Comparison of ENCODE assay signal across 9 mouse cellular contexts in genomic region chr4:116134990-116135389, GRCm38 (mm10). TPM values are rescaled to one million over a fixed set of nuclear protein-coding genes. Genes with fewer than 3 reads are reported as not detected.
DNase-seq lines count a peak whose midpoint lies in the region; ATAC-seq and TF ChIP-seq lines count a peak whose summit lies in the region.
"Had no signal": no experiment of that assay in that cellular context is flagged by ENCODE, and none has a peak within 500 bp of the region (broad histone marks: within the 10 kb centered on the region; RNA-seq: fewer than 3 reads in every experiment).

No protein-coding gene starts in this region.

- ATAC-seq in embryonic facial prominence, embryonic 14.5 days (ENCODE audit: low read depth): no peak
- peak; percentile 47; the same call in 1 of the 2 replicates for ATAC-seq in midbrain, embryonic 16.5 days

- H3K4me1 ChIP-seq in embryonic facial prominence, embryonic 14.5 days (ENCODE audit: control insufficient read depth, insufficient read depth, low read length): no peaks in the 10 kb centered on the region
- no peaks in the 10 kb centered on the region; the same call in 1 of the 2 replicates for H3K4me1 ChIP-seq in midbrain, embryonic 16.5 days (ENCODE audit: control insufficient read depth, insufficient read depth, low read length)

- H3K36me3 ChIP-seq in embryonic facial prominence, embryonic 14.5 days (ENCODE audit: control insufficient read depth, insufficient read depth, low read length): no peaks in the 10 kb centered on the region
- H3K36me3 ChIP-seq in midbrain, embryonic 16.5 days (ENCODE audit: control insufficient read depth, insufficient read depth, low read length): no peaks in the 10 kb centered on the region

- 22% methylated on average over 2 of the region's 2 CpGs for WGBS in embryonic facial prominence, embryonic 14.5 days
- 26% methylated on average over 2 of the region's 2 CpGs for WGBS in midbrain, embryonic 16.5 days

- H3K27me3 ChIP-seq in embryonic facial prominence, embryonic 14.5 days (replicated peaks; ENCODE audit: control insufficient read depth, insufficient read depth, low read length): no peaks in the 10 kb centered on the region
- H3K27me3 ChIP-seq in midbrain, embryonic 16.5 days (ENCODE audit: control insufficient read depth, insufficient read depth, low read depth, low read length): no peaks in the 10 kb centered on the region

- no peaks in the 10 kb centered on the region for H3K9me3 ChIP-seq in embryonic facial prominence, embryonic 14.5 days (ENCODE audit: control insufficient read depth, low read length)
- no peaks in the 10 kb centered on the region for H3K9me3 ChIP-seq in midbrain, embryonic 16.5 days (replicated peaks; ENCODE audit: control insufficient read depth, low read length, poor library complexity, severe bottlenecking)

- TF ChIP-seq CTCF in left cerebral cortex, adult 2 months (IDR thresholded peaks at IDR 0.05): peak; percentile 83

- H3K4me3 ChIP-seq in left cerebral cortex, adult 2 months: no peak overlapping the region
- no peak overlapping the region for H3K4me3 ChIP-seq in embryonic facial prominence, embryonic 14.5 days (ENCODE audit: low read depth, low read length)
- H3K4me3 ChIP-seq in midbrain, embryonic 16.5 days (ENCODE audit: low read depth, low read length): no peak overlapping the region

- DNase-seq in left cerebral cortex, adult 2 months (ENCODE audit: extremely low spot score in 1 of 2, low spot score in 2 of 2): no peak
- DNase-seq in left cerebral cortex, adult 8-10 months (ENCODE audit: low spot score in 2 of 2): no peak
- DNase-seq in MN1 (ENCODE audit: low spot score): peak; percentile 43
- peak; percentile 81 for DNase-seq in embryonic facial prominence, embryonic 14.5 days (ENCODE audit: low spot score)
- DNase-seq in urinary bladder, postnatal 10 days (ENCODE audit: low spot score): no peak
- no peak for DNase-seq in thymus, postnatal 36 days
- no peak for DNase-seq in urinary bladder, adult 2 months (ENCODE audit: low spot score)

- intact Hi-C loops in left cerebral cortex, adult 2 months (cut with DNase I): loop anchor here (5.0 kb wide), 1 partner anchor 52 kb away; no protein-coding TSS in a partner anchor

- no peak overlapping the region for H3K4me2 ChIP-seq in embryonic facial prominence, embryonic 14.5 days (ENCODE audit: low read depth, low read length)
- no peak overlapping the region for H3K4me2 ChIP-seq in midbrain, embryonic 16.5 days (ENCODE audit: low read length)

- H3K9ac ChIP-seq in embryonic facial prominence, embryonic 14.5 days (ENCODE audit: low read depth, low read length): no peak overlapping the region
- no peak overlapping the region for H3K9ac ChIP-seq in midbrain, embryonic 16.5 days (ENCODE audit: low read depth, low read length)

- no peak overlapping the region for H3K27ac ChIP-seq in left cerebral cortex, adult 2 months
- H3K27ac ChIP-seq in embryonic facial prominence, embryonic 14.5 days (replicated peaks; ENCODE audit: low read depth, low read length): no peak overlapping the region
- no peak overlapping the region for H3K27ac ChIP-seq in midbrain, embryonic 16.5 days (ENCODE audit: low read length)

RNA-seq across cellular contexts. Expression of gene Pomgnt1, which starts 11.3 kb away (rescaled TPM):
- total RNA-seq in left cerebral cortex, adult 2 months (2021): 10 to 100 TPM; 80.2 to 85.6 TPM
- 10 to 100 TPM; 78.4 to 93.2 (median 82.4) TPM for total RNA-seq in left cerebral cortex, adult 8-10 months (2022)
- 60.4 and 62.7 TPM in 2 replicates for polyA plus RNA-seq in embryonic facial prominence, embryonic 14.5 days (2014; fragmentation: Nextera tagmentation; extraction: Ambion mirVana)
- polyA plus RNA-seq in midbrain, embryonic 16.5 days (2015; fragmentation: Nextera tagmentation; extraction: Ambion mirVana): 63.1 and 68.8 TPM in 2 replicates
- polyA plus RNA-seq in urinary bladder, adult 2 months (2012; rRNA removed): 62.6 and 72.7 TPM in 2 replicates

RNA-seq across cellular contexts. Expression of gene Rad54l, which starts 11.5 kb away (rescaled TPM):
- total RNA-seq in left cerebral cortex, adult 2 months (2021): under 1 TPM; 0.77 to 0.89 TPM
- total RNA-seq in left cerebral cortex, adult 8-10 months (2022): 1 to 10 TPM in 3 of 4 experiments, under 1 TPM in 1; 0.70 to 1.2 (median 1.1) TPM
- polyA plus RNA-seq in embryonic facial prominence, embryonic 14.5 days (2014; fragmentation: Nextera tagmentation; extraction: Ambion mirVana): 20.7 and 22.6 TPM in 2 replicates
- 4.6 and 6.1 TPM in 2 replicates for polyA plus RNA-seq in midbrain, embryonic 16.5 days (2015; fragmentation: Nextera tagmentation; extraction: Ambion mirVana)
- polyA plus RNA-seq in urinary bladder, adult 2 months (2012; rRNA removed): 1.1 and 1.3 TPM in 2 replicates

RNA-seq across cellular contexts. Expression of gene Lurap1, which starts 16.1 kb away (rescaled TPM):
- total RNA-seq in left cerebral cortex, adult 2 months (2021): 10 to 100 TPM; 28.4 to 31.2 TPM
- 10 to 100 TPM; 32.3 to 37.9 (median 33.4) TPM for total RNA-seq in left cerebral cortex, adult 8-10 months (2022)
- polyA plus RNA-seq in embryonic facial prominence, embryonic 14.5 days (2014; fragmentation: Nextera tagmentation; extraction: Ambion mirVana): 2.3 and 2.4 TPM in 2 replicates
- polyA plus RNA-seq in midbrain, embryonic 16.5 days (2015; fragmentation: Nextera tagmentation; extraction: Ambion mirVana): 2.1 and 3.1 TPM in 2 replicates
- 3.9 and 4.5 TPM in 2 replicates for polyA plus RNA-seq in urinary bladder, adult 2 months (2012; rRNA removed)

RNA-seq across cellular contexts. Expression of gene Tspan1, which starts 32.4 kb away (rescaled TPM):
- total RNA-seq in left cerebral cortex, adult 2 months (2021): not detected
- under 1 TPM in 1 of 4 experiments, not detected in 3; 0.23 TPM for total RNA-seq in left cerebral cortex, adult 8-10 months (2022)
- 1.7 and 4.0 TPM in 2 replicates for polyA plus RNA-seq in embryonic facial prominence, embryonic 14.5 days (2014; fragmentation: Nextera tagmentation; extraction: Ambion mirVana)
- not detected in 2 replicates for polyA plus RNA-seq in midbrain, embryonic 16.5 days (2015; fragmentation: Nextera tagmentation; extraction: Ambion mirVana)
- polyA plus RNA-seq in urinary bladder, adult 2 months (2012; rRNA removed): 0.62 and 0.83 TPM in 2 replicates

RNA-seq across cellular contexts. Expression of gene 1700042G07Rik, which starts 38.2 kb away (rescaled TPM):
- not detected for total RNA-seq in left cerebral cortex, adult 2 months (2021)
- total RNA-seq in left cerebral cortex, adult 8-10 months (2022): not detected
- not detected in 2 replicates for polyA plus RNA-seq in embryonic facial prominence, embryonic 14.5 days (2014; fragmentation: Nextera tagmentation; extraction: Ambion mirVana)
- not detected in 2 replicates for polyA plus RNA-seq in midbrain, embryonic 16.5 days (2015; fragmentation: Nextera tagmentation; extraction: Ambion mirVana)
- polyA plus RNA-seq in urinary bladder, adult 2 months (2012; rRNA removed): not detected in 2 replicates
- total RNA-seq: left cerebral cortex, postnatal 14 days had no signal

Comparison
In these comparisons a context has a peak if more than half of its experiments do, and no peak if none do; other contexts are left out.
1. DNase-seq: peak in MN1 (single experiment) and embryonic facial prominence, embryonic 14.5 days (single experiment); none in left cerebral cortex, adult 2 months (0 of 2), left cerebral cortex, adult 8-10 months (0 of 2), urinary bladder, postnatal 10 days (single experiment), thymus, postnatal 36 days (0 of 2) and urinary bladder, adult 2 months (single experiment).